Mouse (Mus musculus): ENCODE data around the gene Fam20a. TPM values are rescaled to one million over a fixed set of nuclear protein-coding genes. Genes with fewer than 3 reads are reported as not detected.

Gene Fam20a
- 6.0 and 7.4 TPM in 2 replicates for polyA plus RNA-seq (2012; rRNA removed)

GRCm38 (mm10) chr11:109721781-109722446, at the start of gene Fam20a:
Fam20a (minus strand) TSS chr11:109722279.

GRCm38 (mm10) chr11:109649206-109649605, 72.9 kb downstream of the Fam20a start, which contains the start of gene Prkar1a:
Prkar1a (plus strand) TSS chr11:109649405.

Other genes with a start within 250 kb of the Fam20a start
- gene Arsg, start 248.9 kb downstream of the Fam20a start, polyA plus RNA-seq (2012; rRNA removed): 3.2 and 3.9 TPM in 2 replicates
- 1.0 and 1.3 TPM in 2 replicates for gene Slc16a6, start 248.7 kb downstream of the Fam20a start, polyA plus RNA-seq (2012; rRNA removed)
- 13.7 and 17.1 TPM in 2 replicates for gene Wipi1, start 110.3 kb downstream of the Fam20a start, polyA plus RNA-seq (2012; rRNA removed)
- gene Prkar1a, start 72.9 kb downstream of the Fam20a start, polyA plus RNA-seq (2012; rRNA removed): 62.4 and 63.7 TPM in 2 replicates
- gene 1700012B07Rik, start 105.8 kb upstream of the Fam20a start, polyA plus RNA-seq (2012; rRNA removed): not detected in 2 replicates